Mouse (Mus musculus) heart, postnatal 0 days (tissue): ENCODE measurements at regions not wholly inside any gene's neighbourhood (a gene's known extent, or its start where the extent isn't known, plus 50 kb on each side); places are given as distances from the start of the nearest gene placed in this dataset.

ENCODE experiments used
- CTCF ChIP-seq: IDR thresholded peaks from 2 replicates; pipeline ENCODE4 v1.5.1; 2016; ENCODE audit warnings: antibody characterized with exemption, control low read depth, low read depth
- EP300 ChIP-seq: IDR thresholded peaks from 2 replicates; pipeline ENCODE4 v1.6.1; 2016; ENCODE audit warnings: antibody characterized with exemption, low read depth

- TF ChIP-seq CTCF (no peak), EP300 (no peak)
Measured at GRCm38 (mm10) chr15:72355626-72356025, 1478.7 kb upstream of the Gm6569 start.
